Mouse (Mus musculus): ENCODE results near the gene Mcu.
A peak's percentile ranks its signal among the peaks of the same experiment; 100 is the strongest.

Mcu gene

DNA sequence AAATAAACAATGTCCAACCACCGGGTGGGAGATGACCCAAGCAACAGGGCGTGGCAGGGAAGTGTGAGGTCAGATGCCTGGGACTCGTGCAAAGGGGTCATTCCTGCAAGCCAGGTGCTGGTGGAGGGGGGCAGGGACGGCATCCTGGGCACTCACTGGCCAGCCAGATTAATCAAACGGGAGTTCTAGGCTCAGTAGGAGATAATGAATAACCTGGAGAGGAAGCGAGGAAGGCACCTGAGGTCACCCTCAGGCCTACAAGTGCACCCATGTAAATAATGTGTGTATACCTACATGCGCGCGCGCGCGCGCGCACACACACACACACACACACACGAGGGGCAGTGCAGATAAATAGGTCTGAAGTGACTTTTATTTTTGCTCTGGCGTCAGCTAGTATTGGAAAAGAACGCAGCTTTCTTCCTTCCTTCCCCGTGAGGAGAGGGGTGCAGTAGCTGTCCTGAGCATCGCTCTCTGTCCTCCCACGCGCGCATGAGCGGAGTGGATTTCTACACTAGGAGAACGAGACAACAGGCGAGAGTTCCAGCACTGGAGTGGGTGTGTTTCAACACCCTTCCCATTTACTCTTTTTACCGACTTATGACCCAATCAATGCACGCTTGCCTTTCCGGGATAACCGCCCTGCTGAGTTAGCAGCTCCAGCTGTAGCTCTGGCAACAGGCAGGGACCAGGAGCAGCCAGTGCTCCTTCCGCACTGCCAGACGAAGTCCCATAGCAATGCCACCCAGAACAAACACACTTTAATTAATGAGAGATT is 112.9 kb downstream of the Mcu start:
- Histone ChIP-seq H3K27me3 (ENCODE audit: insufficient read depth, low read length) (0 out of 2 replicates have a peak, but pooled peaks cover 1% of the 10 kb centered on the region), H3K4me1 (replicated peaks; ENCODE audit: low read depth, low read length) (peaks cover 31% of the 10 kb centered on the region), H3K4me3 (replicated peaks; ENCODE audit: low read length) (peak overlapping the region; percentile 48), H3K36me3 (ENCODE audit: insufficient read depth, low read length) (no peaks in the 10 kb centered on the region), H3K9me3 (ENCODE audit: low read length) (no peaks in the 10 kb centered on the region)
- TF ChIP-seq CTCF (conservative IDR thresholded peaks at IDR 0.05; ENCODE audit: low read length) (no peak), POU5F1 (IDR thresholded peaks at IDR 0.05; ENCODE audit: borderline replicate concordance, low read length) (no peak), NANOG (IDR thresholded peaks at IDR 0.05; ENCODE audit: borderline replicate concordance, low read length) (no peak)

DNA sequence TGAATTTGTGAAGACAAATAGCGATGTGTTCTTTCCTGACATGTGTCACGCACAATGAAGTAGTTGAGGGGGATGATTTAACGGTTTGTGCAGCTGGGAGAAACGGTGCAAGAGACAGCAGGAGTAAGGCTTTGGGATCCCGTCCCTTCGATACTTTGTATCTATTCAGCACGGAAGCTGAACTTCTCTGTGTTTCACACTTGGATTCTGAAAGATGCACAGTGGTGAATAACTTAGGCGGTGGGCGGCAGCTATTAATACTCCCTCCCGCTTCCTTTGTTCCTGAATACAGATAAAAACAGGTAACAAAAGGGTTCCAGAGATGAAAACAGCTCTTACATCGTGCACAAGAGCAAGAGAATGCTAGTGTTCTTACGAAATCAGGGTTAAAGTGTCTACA is 114.1 kb downstream of the Mcu start:
- TF ChIP-seq NANOG (IDR thresholded peaks at IDR 0.05; ENCODE audit: borderline replicate concordance, low read length) = no peak
- no peak for TF ChIP-seq POU5F1 (IDR thresholded peaks at IDR 0.05; ENCODE audit: borderline replicate concordance, low read length)
- TF ChIP-seq CTCF (conservative IDR thresholded peaks at IDR 0.05; ENCODE audit: low read length) = no peak
- Histone ChIP-seq H3K9me3 (ENCODE audit: low read length) (no peaks in the 10 kb centered on the region), H3K36me3 (ENCODE audit: insufficient read depth, low read length) (no peaks in the 10 kb centered on the region), H3K4me1 (replicated peaks; ENCODE audit: low read depth, low read length) (peaks cover 31% of the 10 kb centered on the region), H3K27me3 (ENCODE audit: insufficient read depth, low read length) (0 out of 2 replicates have a peak, but pooled peaks cover 3% of the 10 kb centered on the region), H3K4me3 (replicated peaks; ENCODE audit: low read length) (no peak overlapping the region)

DNA sequence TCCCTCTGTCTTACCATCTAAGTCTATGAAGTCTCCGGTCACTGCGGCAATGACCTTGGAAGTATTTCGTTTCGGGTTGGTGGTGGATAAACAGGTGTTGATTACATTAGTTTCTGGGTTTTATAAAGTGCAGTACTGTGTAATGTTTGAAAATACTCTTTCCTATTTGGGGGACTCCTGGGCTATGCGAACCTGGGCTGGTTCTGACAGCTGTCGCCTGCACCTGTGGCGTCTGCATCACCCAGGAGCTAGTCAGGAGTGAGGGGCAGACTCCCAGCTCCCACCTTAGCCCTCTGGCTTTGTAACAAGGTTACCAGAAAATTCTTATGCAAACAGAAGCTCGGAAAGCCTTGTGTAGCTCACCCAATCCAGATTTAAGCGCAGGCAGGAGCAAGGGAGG is 114.7 kb downstream of the Mcu start:
- H3K4me1 ChIP-seq (replicated peaks; ENCODE audit: low read depth, low read length) = peaks cover 31% of the 10 kb centered on the region
- no peaks in the 10 kb centered on the region for H3K9me3 ChIP-seq (ENCODE audit: low read length)
- 0 out of 2 replicates have a peak, but pooled peaks cover 6% of the 10 kb centered on the region for H3K27me3 ChIP-seq (ENCODE audit: insufficient read depth, low read length)
- TF ChIP-seq POU5F1 (IDR thresholded peaks at IDR 0.05; ENCODE audit: borderline replicate concordance, low read length) (no peak), NANOG (IDR thresholded peaks at IDR 0.05; ENCODE audit: borderline replicate concordance, low read length) (no peak), CTCF (conservative IDR thresholded peaks at IDR 0.05; ENCODE audit: low read length) (no peak)
- no peaks in the 10 kb centered on the region for H3K36me3 ChIP-seq (ENCODE audit: insufficient read depth, low read length)
- H3K4me3 ChIP-seq (replicated peaks; ENCODE audit: low read length) = no peak overlapping the region

DNA sequence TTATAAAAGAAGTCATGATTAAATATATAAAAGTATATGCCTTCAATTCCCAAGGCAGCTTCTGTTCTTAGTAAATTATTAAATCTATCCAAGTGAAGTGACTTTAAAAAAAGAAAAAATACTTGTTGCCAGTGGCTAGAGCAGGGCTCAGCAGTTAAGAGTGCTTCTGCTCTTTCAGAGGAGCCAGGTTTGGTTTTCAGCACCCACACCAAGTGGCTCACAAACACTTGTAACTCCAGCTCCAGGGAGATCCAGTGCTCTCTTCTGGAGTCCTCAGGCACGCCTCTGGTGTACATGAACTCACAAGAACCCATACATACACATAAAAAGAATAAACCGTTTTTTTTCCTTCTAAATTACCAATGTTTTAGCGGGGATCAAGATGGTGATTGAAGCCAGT is 116.3 kb downstream of the Mcu start:
- H3K36me3 ChIP-seq (ENCODE audit: insufficient read depth, low read length) = no peaks in the 10 kb centered on the region
- TF ChIP-seq NANOG (IDR thresholded peaks at IDR 0.05; ENCODE audit: borderline replicate concordance, low read length) (no peak), POU5F1 (IDR thresholded peaks at IDR 0.05; ENCODE audit: borderline replicate concordance, low read length) (no peak), CTCF (conservative IDR thresholded peaks at IDR 0.05; ENCODE audit: low read length) (no peak)

GRCm38 (mm10) chr10:59497019-59497418 is 119.5 kb downstream of the Mcu start:
- Histone ChIP-seq H3K4me1 (replicated peaks; ENCODE audit: low read depth, low read length) (peaks cover 12% of the 10 kb centered on the region), H3K27me3 (ENCODE audit: insufficient read depth, low read length) (0 out of 2 replicates have a peak, but pooled peaks cover 6% of the 10 kb centered on the region), H3K4me3 (replicated peaks; ENCODE audit: low read length) (no peak overlapping the region), H3K9me3 (ENCODE audit: low read length) (peaks cover 6% of the 10 kb centered on the region), H3K36me3 (ENCODE audit: insufficient read depth, low read length) (no peaks in the 10 kb centered on the region)
- TF ChIP-seq POU5F1 (IDR thresholded peaks at IDR 0.05; ENCODE audit: borderline replicate concordance, low read length) (no peak), NANOG (IDR thresholded peaks at IDR 0.05; ENCODE audit: borderline replicate concordance, low read length) (no peak)

More for the DNA sequence above, 116.3 kb downstream of the Mcu start:
- Histone ChIP-seq H3K9me3 (ENCODE audit: low read length) (no peaks in the 10 kb centered on the region), H3K4me1 (replicated peaks; ENCODE audit: low read depth, low read length) (peaks cover 31% of the 10 kb centered on the region), H3K27me3 (ENCODE audit: insufficient read depth, low read length) (0 out of 2 replicates have a peak, but pooled peaks cover 6% of the 10 kb centered on the region), H3K4me3 (replicated peaks; ENCODE audit: low read length) (no peak overlapping the region)

DNA sequence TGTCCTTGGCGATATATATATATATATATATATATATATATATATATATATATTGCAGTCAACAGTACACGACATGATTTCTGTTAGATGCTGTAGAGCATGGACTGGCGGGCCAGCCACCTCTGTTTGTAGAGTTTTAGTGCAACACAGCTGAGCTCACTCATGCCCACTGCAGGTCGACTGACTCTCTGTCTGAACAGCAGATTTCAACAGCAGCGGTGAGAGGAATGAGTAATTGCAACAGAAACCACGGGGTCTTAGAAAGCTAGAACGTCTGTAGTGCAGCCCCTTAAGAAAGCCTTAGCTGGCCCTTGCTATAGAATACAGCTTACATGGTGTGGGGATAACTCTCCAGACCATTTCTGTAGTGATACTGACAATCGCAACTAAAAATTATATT is 121.6 kb downstream of the Mcu start:
- TF ChIP-seq CTCF (conservative IDR thresholded peaks at IDR 0.05; ENCODE audit: low read length) (no peak), POU5F1 (IDR thresholded peaks at IDR 0.05; ENCODE audit: borderline replicate concordance, low read length) (no peak), NANOG (IDR thresholded peaks at IDR 0.05; ENCODE audit: borderline replicate concordance, low read length) (no peak)
- peaks cover 4% of the 10 kb centered on the region; the same call in 1 of the 2 replicates for H3K36me3 ChIP-seq (ENCODE audit: insufficient read depth, low read length)
- H3K27me3 ChIP-seq (ENCODE audit: insufficient read depth, low read length) = 0 out of 2 replicates have a peak, but pooled peaks cover 6% of the 10 kb centered on the region
- H3K9me3 ChIP-seq (ENCODE audit: low read length) = peaks cover 23% of the 10 kb centered on the region
- H3K4me3 ChIP-seq (replicated peaks; ENCODE audit: low read length) = no peak overlapping the region
- no peaks in the 10 kb centered on the region for H3K4me1 ChIP-seq (replicated peaks; ENCODE audit: low read depth, low read length)

DNA sequence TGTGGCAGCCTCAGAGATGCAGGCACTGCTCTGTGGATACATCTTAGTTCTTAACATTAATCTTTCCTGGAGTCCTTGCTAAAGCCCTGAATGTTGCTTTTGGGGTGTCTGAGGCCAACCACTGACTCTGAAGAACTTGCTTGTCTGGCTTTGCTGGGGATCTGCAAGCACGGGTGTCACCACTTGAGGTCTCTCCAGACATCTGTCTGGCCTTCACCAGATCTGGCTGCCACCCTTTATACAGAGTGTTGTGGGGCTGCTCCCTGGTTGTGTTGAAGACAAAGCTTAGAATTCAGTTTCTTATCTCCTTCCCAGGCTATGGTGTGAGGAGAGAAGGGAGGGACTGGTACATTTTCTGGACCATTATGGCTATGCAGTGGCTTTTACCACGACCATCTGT is 122.4 kb downstream of the Mcu start:
- H3K9me3 ChIP-seq (ENCODE audit: low read length) = peaks cover 23% of the 10 kb centered on the region
- no peak for TF ChIP-seq CTCF (conservative IDR thresholded peaks at IDR 0.05; ENCODE audit: low read length)
- TF ChIP-seq NANOG (IDR thresholded peaks at IDR 0.05; ENCODE audit: borderline replicate concordance, low read length) = no peak
- no peak for TF ChIP-seq POU5F1 (IDR thresholded peaks at IDR 0.05; ENCODE audit: borderline replicate concordance, low read length)
- peaks cover 4% of the 10 kb centered on the region; the same call in 1 of the 2 replicates for H3K36me3 ChIP-seq (ENCODE audit: insufficient read depth, low read length)
- no peaks in the 10 kb centered on the region for H3K4me1 ChIP-seq (replicated peaks; ENCODE audit: low read depth, low read length)
- H3K4me3 ChIP-seq (replicated peaks; ENCODE audit: low read length) = no peak overlapping the region
- 0 out of 2 replicates have a peak, but pooled peaks cover 6% of the 10 kb centered on the region for H3K27me3 ChIP-seq (ENCODE audit: insufficient read depth, low read length)

GRCm38 (mm10) chr10:59490920-59491319 is 125.6 kb downstream of the Mcu start:
- Histone ChIP-seq H3K36me3 (ENCODE audit: insufficient read depth, low read length) (peaks cover 4% of the 10 kb centered on the region; the same call in 1 of the 2 replicates), H3K4me1 (replicated peaks; ENCODE audit: low read depth, low read length) (no peaks in the 10 kb centered on the region), H3K4me3 (replicated peaks; ENCODE audit: low read length) (no peak overlapping the region), H3K9me3 (ENCODE audit: low read length) (peaks cover 23% of the 10 kb centered on the region), H3K27me3 (ENCODE audit: insufficient read depth, low read length) (no peaks in the 10 kb centered on the region)
- no peak for TF ChIP-seq CTCF (conservative IDR thresholded peaks at IDR 0.05; ENCODE audit: low read length)
- no peak for TF ChIP-seq POU5F1 (IDR thresholded peaks at IDR 0.05; ENCODE audit: borderline replicate concordance, low read length)

Measured in E14TG2a.4 (cell line).